Mouse (Mus musculus) hindbrain, embryonic 13.5 days (tissue): ENCODE data around the gene Vmn1r220. TPM values are rescaled to one million over a fixed set of nuclear protein-coding genes. Genes with fewer than 3 reads are reported as not detected.
"Not testable (repeated sequence)": the region's sequence is repeated elsewhere in the genome, so short reads cannot be mapped to it uniquely, and the experiment has no call there.

Experiments used
- ATAC-seq: fragments of 200-750 bp; cut with Nextera tagmentation; 2 replicates; pipeline ENCODE4 v1.8.0; 2017; ENCODE audit warnings: moderate TSS enrichment; ENCODE audit not compliant: low FRiP score
- H3K27ac ChIP-seq: fragments of 300-500 bp; sonication (generic); 2 replicates; pipeline ENCODE4 v1.5.1; 2015; ENCODE audit warnings: inconsistent platforms, mild to moderate bottlenecking, moderate library complexity
- H3K27me3 ChIP-seq: fragments of 300-500 bp; sonication (generic); 2 replicates; pipeline ENCODE4 v1.6.1; 2015; ENCODE audit warnings: mild to moderate bottlenecking, inconsistent platforms
- H3K36me3 ChIP-seq: fragments of 300-500 bp; sonication (generic); 2 replicates; pipeline ENCODE4 v1.6.1; 2015; ENCODE audit warnings: mild to moderate bottlenecking, inconsistent platforms
- H3K4me1 ChIP-seq: fragments of 300-500 bp; sonication (generic); replicated peaks from 2 replicates; pipeline ENCODE4 v1.6.1; 2015; ENCODE audit warnings: inconsistent platforms
- H3K4me2 ChIP-seq: fragments of 300-500 bp; sonication (generic); 2 replicates; pipeline ENCODE4 v1.6.1; 2015; ENCODE audit warnings: inconsistent platforms, mild to moderate bottlenecking, moderate library complexity
- H3K4me3 ChIP-seq: fragments of 300-500 bp; sonication (generic); 2 replicates; pipeline ENCODE4 v1.5.1; 2015; ENCODE audit warnings: mild to moderate bottlenecking, inconsistent platforms
- H3K9ac ChIP-seq: fragments of 300-500 bp; sonication (generic); 2 replicates; pipeline ENCODE4 v1.6.1; 2015; ENCODE audit warnings: mild to moderate bottlenecking, inconsistent platforms
- H3K9me3 ChIP-seq: fragments of 300-500 bp; sonication (generic); 2 replicates; pipeline ENCODE4 v1.6.1; 2016; ENCODE audit warnings: inconsistent platforms
- WGBS: fragments of 180-500 bp; shearing (Covaris S2); methylation state at CpG from one replicate; pipeline ENCODE4 v1.1.7; 2015; 5-methylcytosine and 5-hydroxymethylcytosine counted together
- polyA plus RNA-seq: library from polyadenylated mRNA; unstranded; fragments of >200 nt; fragmentation: Nextera tagmentation; extraction: Ambion mirVana; gene quantifications from 2 replicates; pipeline ENCODE4 v1.2.1, GENCODE M21; 2015

Gene Vmn1r220
- not detected in 2 replicates for polyA plus RNA-seq

DNA sequence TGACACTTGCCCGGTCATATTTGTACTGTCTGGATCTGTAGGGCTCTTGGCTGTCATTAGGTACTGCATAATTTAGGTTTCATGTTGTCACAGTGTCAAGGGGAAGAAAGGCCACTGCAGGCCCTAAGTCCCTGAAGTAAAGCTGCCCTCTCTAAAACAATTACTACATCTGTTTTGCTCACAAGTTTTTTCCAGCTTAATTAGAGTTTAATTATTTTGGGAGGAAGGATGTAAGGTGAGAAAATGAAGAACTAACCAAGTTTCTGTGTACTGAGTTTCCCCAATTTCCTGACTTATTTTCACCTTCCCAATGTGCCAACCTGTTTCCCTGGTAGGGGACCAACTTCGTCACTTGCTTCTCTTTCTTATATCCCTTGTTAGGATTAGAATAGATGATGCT lies at the start of gene Vmn1r220:
TSS of gene Vmn1r220 (minus strand) at position 101 of the 400 bp plus-strand sequence.
- H3K4me1 ChIP-seq = no peaks in the 10 kb centered on the region

GRCm38 (mm10) chr13:23235847-23236246 lies 48.1 kb upstream of the Vmn1r220 start, which contains the start of gene Vmn1r222:
Gene Vmn1r222 (minus strand): TSS chr13:23235947.
- not testable (repeated sequence) for H3K4me2 ChIP-seq, H3K36me3 ChIP-seq, H3K4me3 ChIP-seq, H3K27ac ChIP-seq, H3K9me3 ChIP-seq, H3K9ac ChIP-seq, H3K27me3 ChIP-seq, ATAC-seq, H3K4me1 ChIP-seq

More for the DNA sequence above, at the start of gene Vmn1r220:
- WGBS = 88% methylated on average over 2 of the region's 2 CpGs
- no peaks in the 10 kb centered on the region for H3K36me3 ChIP-seq
- no peaks in the 10 kb centered on the region for H3K27me3 ChIP-seq
- no peak within 1 kb of the TSS for H3K9ac ChIP-seq
- H3K4me2 ChIP-seq = no peak within 1 kb of the TSS
- no peaks in the 10 kb centered on the region for H3K9me3 ChIP-seq
- H3K4me3 ChIP-seq = no peak within 1 kb of the TSS
- no peak within 1 kb of the TSS for H3K27ac ChIP-seq
- no peak for ATAC-seq

- WGBS = 97% methylated on average over 2 of the region's 2 CpGs
- not testable (repeated sequence) for H3K27me3 ChIP-seq, H3K27ac ChIP-seq, H3K36me3 ChIP-seq, H3K4me1 ChIP-seq, H3K4me2 ChIP-seq, H3K9ac ChIP-seq, H3K9me3 ChIP-seq, ATAC-seq, H3K4me3 ChIP-seq
Measured at GRCm38 (mm10) chr13:23213827-23214226, 26.1 kb upstream of the Vmn1r220 start, which contains the start of gene Vmn1r221. Gene Vmn1r221 (plus strand): TSS chr13:23214127.

- not testable (repeated sequence) for H3K4me3 ChIP-seq, ATAC-seq, H3K9me3 ChIP-seq, H3K4me2 ChIP-seq, H3K9ac ChIP-seq, H3K36me3 ChIP-seq, H3K27me3 ChIP-seq, H3K4me1 ChIP-seq, H3K27ac ChIP-seq
- WGBS = 70% methylated on average over 1 of the region's 1 CpGs
Measured at GRCm38 (mm10) chr13:23203885-23204284, 16.1 kb upstream of the Vmn1r220 start.

- not testable (repeated sequence) for H3K4me2 ChIP-seq, H3K9me3 ChIP-seq, H3K4me1 ChIP-seq, H3K9ac ChIP-seq, ATAC-seq, H3K36me3 ChIP-seq, H3K27ac ChIP-seq, H3K27me3 ChIP-seq, H3K4me3 ChIP-seq
- 85% methylated on average over 4 of the region's 4 CpGs for WGBS
Measured at GRCm38 (mm10) chr13:23166471-23166870, 21.3 kb downstream of the Vmn1r220 start.

GRCm38 (mm10) chr13:23159012-23159411 lies 28.8 kb downstream of the Vmn1r220 start, which contains the start of gene Vmn1r219:
Gene Vmn1r219 (plus strand): TSS chr13:23159312.
- no peak for ATAC-seq
- H3K4me2 ChIP-seq = no peak within 1 kb of the TSS
- no peak within 1 kb of the TSS for H3K27ac ChIP-seq
- no peak within 1 kb of the TSS for H3K9ac ChIP-seq
- 85% methylated on average over 4 of the region's 4 CpGs for WGBS
- no peaks in the 10 kb centered on the region for H3K9me3 ChIP-seq
- H3K27me3 ChIP-seq = no peaks in the 10 kb centered on the region
- H3K36me3 ChIP-seq = no peaks in the 10 kb centered on the region
- no peak within 1 kb of the TSS for H3K4me3 ChIP-seq
- H3K4me1 ChIP-seq = no peaks in the 10 kb centered on the region

DNA sequence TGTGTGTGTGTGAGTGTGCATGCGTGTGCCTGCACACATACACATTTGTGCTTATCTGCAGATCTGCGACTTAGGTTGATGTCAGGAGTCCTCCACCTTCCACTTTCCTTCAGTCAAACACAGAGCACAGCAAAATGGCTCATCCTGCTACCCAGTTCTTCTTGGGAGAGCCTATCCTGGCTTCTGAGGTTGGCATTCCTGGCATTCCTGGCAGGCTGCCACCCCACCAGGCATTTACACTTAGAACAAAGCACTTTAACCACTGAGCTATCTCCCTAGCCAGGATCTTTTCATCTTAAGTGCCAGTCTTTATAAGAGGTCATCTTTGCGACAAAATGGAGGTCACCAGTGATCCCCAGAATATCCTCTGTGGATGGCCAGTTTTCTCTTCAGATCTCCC lies 29.9 kb downstream of the Vmn1r220 start:
- WGBS = 60% methylated on average over 2 of the region's 3 CpGs
- no peak for ATAC-seq
- no peak overlapping the region for H3K4me3 ChIP-seq

GRCm38 (mm10) chr13:23138880-23139279 lies 48.9 kb downstream of the Vmn1r220 start:
- Histone ChIP-seq H3K27ac (no peak overlapping the region), H3K4me3 (no peak overlapping the region), H3K9me3 (no peaks in the 10 kb centered on the region), H3K9ac (no peak overlapping the region), H3K4me2 (no peak overlapping the region), H3K27me3 (no peaks in the 10 kb centered on the region), H3K36me3 (no peaks in the 10 kb centered on the region), H3K4me1 (no peaks in the 10 kb centered on the region)
- WGBS = 90% methylated on average over 2 of the region's 2 CpGs
- no peak for ATAC-seq

More for the DNA sequence above, 29.9 kb downstream of the Vmn1r220 start:
- no peak overlapping the region for H3K4me2 ChIP-seq
- no peak overlapping the region for H3K9ac ChIP-seq
- H3K27ac ChIP-seq = no peak overlapping the region
- H3K27me3 ChIP-seq = no peaks in the 10 kb centered on the region
- H3K9me3 ChIP-seq = no peaks in the 10 kb centered on the region
- no peaks in the 10 kb centered on the region for H3K36me3 ChIP-seq
- H3K4me1 ChIP-seq = no peaks in the 10 kb centered on the region

DNA sequence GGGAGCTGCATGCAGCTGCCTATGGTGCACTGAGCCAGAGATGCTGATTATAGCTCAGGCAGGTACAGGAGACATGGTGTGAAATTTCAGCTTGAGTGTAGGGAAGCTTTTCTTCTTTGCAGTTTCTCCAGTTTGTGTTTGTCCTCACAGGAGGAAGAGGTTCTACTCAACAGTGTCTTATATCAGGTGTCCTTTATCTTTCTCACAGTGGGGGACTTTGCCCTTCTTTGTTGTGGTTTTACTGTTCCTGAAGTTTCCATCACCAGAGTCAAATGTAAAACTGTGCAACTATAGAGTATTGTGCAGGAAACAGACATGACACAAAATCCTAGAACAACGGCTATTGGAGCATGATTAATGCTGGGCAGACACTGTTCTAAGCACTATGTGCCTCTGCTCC lies 54.3 kb downstream of the Vmn1r220 start:
- ATAC-seq = no peak
- H3K27me3 ChIP-seq = no peaks in the 10 kb centered on the region
- H3K27ac ChIP-seq = no peak overlapping the region
- H3K4me2 ChIP-seq = no peak overlapping the region
- no peaks in the 10 kb centered on the region for H3K9me3 ChIP-seq
- no peak overlapping the region for H3K9ac ChIP-seq
- H3K4me3 ChIP-seq = no peak overlapping the region
- 73% methylated on average over 1 of the region's 1 CpGs for WGBS
- no peaks in the 10 kb centered on the region for H3K4me1 ChIP-seq
- no peaks in the 10 kb centered on the region for H3K36me3 ChIP-seq

DNA sequence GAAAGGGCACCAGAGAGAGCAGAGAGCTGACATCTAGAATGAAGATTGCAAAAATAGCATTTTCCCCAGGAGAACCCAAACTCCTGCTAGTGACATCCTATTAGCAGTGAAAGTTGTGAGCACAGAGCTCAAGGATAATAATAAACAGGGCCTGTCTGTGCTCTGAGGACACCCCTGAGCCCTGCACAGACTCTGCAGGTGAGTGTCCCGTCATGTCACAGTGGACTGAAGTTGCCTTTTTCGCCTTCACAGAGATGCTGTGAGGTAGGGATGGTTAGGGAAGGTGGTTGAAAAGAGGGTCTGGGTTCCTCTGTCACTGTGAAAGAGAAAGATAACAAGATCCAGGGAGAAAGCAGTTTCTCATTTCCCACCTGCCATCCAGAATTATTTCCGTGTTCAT lies 54.7 kb downstream of the Vmn1r220 start, which contains the start of gene Vmn1r218:
TSS of gene Vmn1r218 (plus strand) at position 57 of the 400 bp plus-strand sequence.
- H3K9ac ChIP-seq = no peak within 1 kb of the TSS
- H3K27ac ChIP-seq = no peak within 1 kb of the TSS
- no peak within 1 kb of the TSS for H3K4me2 ChIP-seq
- no peak for ATAC-seq
- no peaks in the 10 kb centered on the region for H3K36me3 ChIP-seq
- no peak within 1 kb of the TSS for H3K4me3 ChIP-seq
- WGBS = 77% methylated on average over 3 of the region's 3 CpGs
- H3K9me3 ChIP-seq = no peaks in the 10 kb centered on the region
- no peaks in the 10 kb centered on the region for H3K27me3 ChIP-seq
- no peaks in the 10 kb centered on the region for H3K4me1 ChIP-seq

Other genes with a start within 250 kb of the Vmn1r220 start
- gene Vmn1r213, start 180.3 kb downstream of the Vmn1r220 start, polyA plus RNA-seq = not detected in 2 replicates
- not detected in 2 replicates for gene Vmn1r214, start 157.6 kb downstream of the Vmn1r220 start, polyA plus RNA-seq
- not detected in 2 replicates for gene Vmn1r215, start 120.0 kb downstream of the Vmn1r220 start, polyA plus RNA-seq
- not detected in 2 replicates for gene Vmn1r217, start 69.7 kb downstream of the Vmn1r220 start, polyA plus RNA-seq
- 0.03 TPM in 1 of 2 replicates, not detected in the other for gene Vmn1r218, start 54.8 kb downstream of the Vmn1r220 start, polyA plus RNA-seq
- gene Vmn1r219, start 28.7 kb downstream of the Vmn1r220 start, polyA plus RNA-seq = not detected in 2 replicates
- gene Vmn1r221, start 26.2 kb upstream of the Vmn1r220 start, polyA plus RNA-seq = not detected in 2 replicates
- not detected in 2 replicates for gene Vmn1r222, start 48.0 kb upstream of the Vmn1r220 start, polyA plus RNA-seq
- gene Vmn1r223, start 59.2 kb upstream of the Vmn1r220 start, polyA plus RNA-seq = not detected in 2 replicates
- gene Zfp322a, start 181.2 kb upstream of the Vmn1r220 start, polyA plus RNA-seq = 54.5 and 58.1 TPM in 2 replicates
- gene Abt1, start 235.9 kb upstream of the Vmn1r220 start, polyA plus RNA-seq = 9.9 and 10.2 TPM in 2 replicates